Mouse (Mus musculus) G1E-ER4 (cell line): Measurements from ENCODE around the gene Zfp213. TPM values are rescaled to one million over a fixed set of nuclear protein-coding genes. Genes with fewer than 3 reads are reported as not detected.

ENCODE experiments used
- GATA1 ChIP-seq: IDR thresholded peaks from one replicate; pipeline ENCODE4 v1.8.0; 2012; ENCODE audit warnings: low read length, inconsistent platforms
- polyA plus RNA-seq: library from polyadenylated mRNA; stranded (reverse); fragments of >175 nt; gene quantifications from 2 replicates; pipeline ENCODE4 v1.2.3, GENCODE M21; 2012

Gene Zfp213
- polyA plus RNA-seq: 10.3 and 12.1 TPM in 2 replicates

DNA sequence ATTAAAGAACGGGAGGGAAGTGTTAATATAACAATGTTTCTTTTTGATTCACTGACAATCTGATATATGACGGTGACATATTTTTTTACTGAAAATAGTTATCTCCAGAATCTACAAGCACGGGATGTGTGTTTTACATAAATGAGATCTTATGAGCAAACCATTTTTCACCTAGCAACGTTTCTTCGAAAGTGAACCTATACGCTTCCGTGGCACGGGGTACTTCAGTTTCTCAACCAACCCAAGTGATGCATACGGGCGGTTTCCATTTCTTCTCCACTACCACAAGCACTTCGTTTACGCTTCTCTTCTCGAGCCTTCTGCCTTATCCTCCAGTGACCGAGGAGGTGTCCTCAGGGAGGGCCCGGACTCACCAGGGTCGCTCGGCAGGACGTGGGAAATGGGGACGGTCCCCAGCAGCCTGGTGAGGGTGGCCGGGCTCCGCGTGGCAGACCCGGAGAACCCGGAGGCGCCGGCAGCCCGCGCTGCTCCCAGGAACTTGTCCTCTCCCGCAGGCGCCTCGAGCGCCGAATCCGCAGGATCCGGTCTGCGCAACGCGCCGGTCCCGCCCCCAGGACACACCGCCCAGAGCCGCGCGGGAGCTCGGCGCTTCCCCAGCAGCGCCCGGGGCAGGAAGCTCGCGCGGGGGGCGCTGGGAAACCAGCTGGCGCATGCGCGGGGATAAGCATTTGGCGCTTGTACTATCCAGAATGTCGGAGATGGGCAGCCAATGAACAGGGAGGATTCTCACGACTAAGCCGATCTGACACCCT lies at the start of gene Zfp213:
Zfp213 (minus strand) TSS at position 644 of the 773 bp plus-strand sequence.
- TF ChIP-seq GATA1: no peak

DNA sequence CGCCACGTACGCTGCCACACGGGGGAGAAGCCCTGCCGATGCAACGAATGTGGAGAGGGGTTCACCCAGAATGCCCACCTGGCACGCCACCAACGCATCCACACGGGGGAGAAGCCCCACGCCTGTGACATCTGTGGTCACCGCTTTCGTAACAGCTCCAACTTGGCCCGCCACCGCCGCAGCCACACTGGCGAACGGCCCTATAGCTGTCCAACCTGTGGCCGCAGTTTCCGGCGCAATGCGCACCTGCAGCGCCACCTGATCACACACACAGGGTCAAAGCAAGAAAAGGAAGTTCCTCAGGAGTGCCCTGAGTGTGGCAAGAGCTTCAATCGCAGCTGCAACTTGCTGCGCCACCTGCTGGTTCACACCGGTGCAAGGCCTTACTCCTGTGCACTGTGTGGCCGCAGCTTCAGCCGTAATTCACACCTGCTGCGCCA lies 46.3 kb upstream of the Zfp213 start:
- TF ChIP-seq GATA1: no peak

DNA sequence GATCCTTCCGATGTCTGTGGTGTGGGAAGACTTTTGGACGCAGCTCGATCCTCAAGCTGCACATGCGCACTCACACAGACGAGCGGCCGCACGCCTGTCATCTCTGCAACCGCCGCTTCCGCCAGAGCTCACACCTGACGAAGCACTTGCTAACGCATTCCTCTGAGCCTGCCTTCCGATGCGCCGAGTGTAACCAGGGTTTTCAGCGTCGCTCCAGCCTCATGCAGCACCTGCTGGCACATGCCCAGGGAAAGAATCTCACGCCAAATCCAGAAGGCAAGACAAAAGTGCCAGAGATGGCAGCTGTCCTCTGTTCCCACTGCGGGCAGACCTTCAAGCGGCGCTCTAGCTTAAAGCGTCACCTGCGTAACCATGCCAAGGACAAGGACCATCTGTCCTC lies 45.6 kb upstream of the Zfp213 start:
- TF ChIP-seq GATA1: no peak

DNA sequence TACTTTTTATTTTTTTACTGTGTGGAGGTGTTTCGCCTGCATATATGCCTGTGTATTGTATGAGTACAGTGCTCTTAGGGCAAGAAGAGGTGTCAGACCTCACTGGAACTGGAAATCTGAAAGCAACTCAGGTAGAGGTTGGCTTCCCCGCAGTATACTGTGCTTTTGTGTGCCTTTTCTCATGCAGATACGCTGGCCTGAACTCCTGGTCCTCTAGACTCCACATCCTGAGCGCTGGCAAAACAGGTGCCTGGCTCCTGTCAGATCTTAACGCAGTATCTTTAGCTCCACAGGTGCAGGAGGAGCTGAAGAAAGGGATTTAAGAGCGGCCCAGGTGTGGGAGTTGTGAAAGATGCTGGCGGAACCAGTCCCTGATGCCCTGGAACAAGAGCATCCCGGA lies 41.2 kb upstream of the Zfp213 start:
- no peak for TF ChIP-seq GATA1

DNA sequence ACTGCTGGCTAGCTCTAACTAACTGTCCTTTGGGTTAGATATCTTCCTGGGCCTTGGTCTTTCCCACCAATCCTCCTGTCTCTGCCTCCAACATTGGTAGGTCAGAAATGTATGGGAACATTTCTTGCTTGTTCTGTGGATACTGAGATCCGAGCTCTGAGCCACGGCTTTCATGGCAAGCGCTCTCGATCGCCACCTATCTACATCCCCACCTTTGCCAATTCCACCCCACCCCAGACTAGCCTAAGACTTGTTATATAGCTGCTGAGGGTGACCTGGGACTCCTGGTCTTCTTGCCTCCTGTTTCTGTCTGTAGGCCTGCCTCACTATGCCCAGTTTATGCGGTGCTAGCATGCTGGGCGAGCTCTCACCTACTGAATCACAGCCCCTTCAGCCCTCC lies 40.4 kb upstream of the Zfp213 start:
- no peak for TF ChIP-seq GATA1

DNA sequence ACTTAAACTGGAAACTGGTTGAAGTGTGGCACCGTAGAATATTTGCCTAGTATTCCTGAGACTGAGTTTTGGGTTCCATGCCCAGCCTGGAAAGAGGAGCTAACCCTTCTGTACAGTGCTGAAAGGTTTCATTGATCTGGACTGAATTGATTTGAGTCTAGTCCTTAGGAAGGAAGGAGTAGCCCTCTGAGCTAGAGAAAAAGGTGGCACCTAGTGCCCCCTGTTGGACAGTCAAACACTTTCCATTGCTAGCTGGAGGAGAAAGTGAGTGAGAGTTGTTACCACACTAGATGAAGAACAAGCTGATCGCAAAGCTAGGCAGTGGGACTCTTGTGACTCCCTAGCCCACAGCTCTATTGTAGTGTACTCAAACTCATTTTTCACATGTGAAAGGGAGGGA lies 39.5 kb upstream of the Zfp213 start:
- TF ChIP-seq GATA1: no peak

DNA sequence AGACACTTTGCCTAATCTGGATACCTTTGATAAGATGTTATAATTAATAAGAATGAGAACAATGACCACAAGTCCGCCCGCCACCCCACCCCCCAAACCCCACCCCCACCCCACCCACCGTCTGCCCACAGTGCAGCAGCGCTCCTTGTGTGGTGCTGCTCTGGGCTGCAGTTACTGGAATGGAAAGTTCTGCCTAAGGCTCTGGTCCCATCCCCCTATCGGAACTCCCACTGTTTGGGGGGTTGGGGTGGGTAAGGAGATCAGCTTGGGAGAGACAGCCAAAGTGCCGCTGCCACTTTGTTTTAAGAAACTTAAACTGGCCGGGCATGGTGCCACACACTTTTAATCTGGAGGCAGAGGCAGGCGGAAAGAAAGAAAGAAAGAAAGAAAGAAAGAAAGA lies 39.0 kb upstream of the Zfp213 start:
- no peak for TF ChIP-seq GATA1

DNA sequence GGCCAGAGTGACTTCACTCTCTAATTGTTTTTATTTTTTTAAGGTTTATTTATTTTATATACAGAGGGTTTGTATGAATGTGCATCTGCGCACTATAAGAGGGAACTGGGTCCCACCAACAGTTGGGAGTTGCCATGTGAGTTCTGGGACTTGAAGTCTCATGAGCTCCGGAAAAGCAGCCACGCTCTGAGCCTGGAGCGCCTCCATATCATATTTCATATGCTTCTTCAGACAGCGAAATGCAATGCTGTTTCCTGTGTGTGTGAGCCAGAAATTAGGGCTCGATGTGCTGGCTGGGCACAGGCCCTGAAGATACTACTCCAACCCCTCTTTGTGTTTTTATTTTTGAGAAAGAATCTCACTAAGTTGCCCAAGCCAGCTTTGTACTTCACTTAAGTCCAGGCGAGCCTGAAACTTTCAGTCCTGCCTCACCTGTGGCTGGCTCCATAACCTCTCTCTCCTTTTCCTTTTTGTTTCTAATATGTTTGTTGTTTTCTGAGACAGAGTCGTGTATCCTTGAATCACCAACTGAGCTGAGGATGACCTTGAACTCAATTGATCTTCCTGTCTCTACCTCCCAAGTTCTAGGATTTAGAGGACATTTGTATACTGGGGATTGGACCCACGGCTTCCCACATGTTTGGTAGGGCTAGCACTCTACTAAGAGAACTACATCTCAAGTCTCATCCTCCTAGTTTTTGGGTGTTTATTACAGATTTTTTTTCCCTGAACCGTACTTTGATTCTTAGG lies 38.0 kb upstream of the Zfp213 start:
- TF ChIP-seq GATA1: no peak

DNA sequence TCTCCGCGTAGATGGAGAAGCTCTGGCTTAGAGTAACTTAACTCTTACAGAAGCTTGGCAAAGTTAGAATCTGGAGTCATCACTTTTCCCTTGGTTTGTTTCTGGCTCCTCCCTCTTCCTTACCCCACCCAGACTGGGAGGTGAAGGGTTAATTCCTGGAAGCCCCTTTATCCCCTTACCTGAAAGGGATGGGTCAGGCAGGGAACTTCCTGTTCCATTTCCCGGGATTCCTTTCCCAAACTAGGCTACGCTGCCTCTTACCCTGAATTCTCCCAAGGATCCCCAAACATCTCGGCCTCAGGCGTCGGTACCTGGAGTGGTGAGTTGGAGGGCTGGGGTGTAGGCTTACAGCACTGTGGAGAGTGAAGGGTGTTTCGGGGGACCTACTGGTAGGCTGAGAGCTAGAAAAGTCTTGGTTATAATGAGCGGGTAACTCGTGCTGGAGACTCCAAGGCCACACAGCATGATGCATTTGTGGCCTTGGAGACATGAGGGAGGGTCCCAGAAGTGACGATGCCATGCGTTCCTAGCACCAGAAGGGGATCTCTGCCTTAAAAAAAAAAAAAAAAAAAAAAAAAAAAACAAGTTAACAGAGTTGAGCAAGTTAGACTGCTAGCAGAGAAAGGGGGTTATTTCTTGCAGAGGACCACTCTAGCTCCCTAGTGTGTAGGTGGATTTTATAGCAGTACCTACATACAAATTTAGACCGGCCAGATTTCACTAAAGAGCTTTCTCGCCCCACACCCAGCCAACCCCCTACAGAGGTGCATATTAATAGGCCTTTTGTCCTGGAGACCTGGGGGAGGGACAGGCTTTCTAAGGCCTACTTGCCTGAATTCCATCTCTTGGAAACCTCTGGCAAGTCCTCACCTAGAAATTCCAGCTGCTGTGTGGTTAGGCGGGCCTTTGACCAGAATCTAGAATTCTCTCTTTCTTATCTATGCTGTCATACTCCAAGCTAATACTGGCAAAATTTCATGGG lies 36.9 kb upstream of the Zfp213 start, which contains the start of gene Zscan10:
Zscan10 (plus strand) TSS at position 216 of the 982 bp plus-strand sequence.
- no peak for TF ChIP-seq GATA1

DNA sequence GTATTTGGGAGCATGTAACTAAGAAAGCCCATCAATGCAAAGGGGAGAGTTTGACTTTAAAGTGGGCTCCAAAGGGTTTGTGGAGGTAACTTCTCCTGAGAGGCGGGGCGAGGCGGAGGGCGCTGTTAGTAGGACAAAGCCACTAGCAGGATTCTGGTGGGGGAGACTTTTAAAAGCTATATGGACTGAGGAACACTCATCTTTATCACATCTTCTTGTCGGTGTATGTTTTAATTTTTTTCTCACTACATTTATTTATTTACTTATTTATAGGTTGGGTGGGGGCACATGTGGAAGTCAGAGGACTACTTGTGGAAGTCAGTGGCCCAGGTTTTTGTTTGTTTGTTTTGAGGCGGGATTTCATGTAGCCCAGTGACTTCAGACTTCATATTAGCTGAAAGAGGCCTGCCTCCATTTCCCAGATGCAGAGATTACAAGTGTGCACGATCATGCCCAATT lies 35.6 kb upstream of the Zfp213 start:
- TF ChIP-seq GATA1: no peak

DNA sequence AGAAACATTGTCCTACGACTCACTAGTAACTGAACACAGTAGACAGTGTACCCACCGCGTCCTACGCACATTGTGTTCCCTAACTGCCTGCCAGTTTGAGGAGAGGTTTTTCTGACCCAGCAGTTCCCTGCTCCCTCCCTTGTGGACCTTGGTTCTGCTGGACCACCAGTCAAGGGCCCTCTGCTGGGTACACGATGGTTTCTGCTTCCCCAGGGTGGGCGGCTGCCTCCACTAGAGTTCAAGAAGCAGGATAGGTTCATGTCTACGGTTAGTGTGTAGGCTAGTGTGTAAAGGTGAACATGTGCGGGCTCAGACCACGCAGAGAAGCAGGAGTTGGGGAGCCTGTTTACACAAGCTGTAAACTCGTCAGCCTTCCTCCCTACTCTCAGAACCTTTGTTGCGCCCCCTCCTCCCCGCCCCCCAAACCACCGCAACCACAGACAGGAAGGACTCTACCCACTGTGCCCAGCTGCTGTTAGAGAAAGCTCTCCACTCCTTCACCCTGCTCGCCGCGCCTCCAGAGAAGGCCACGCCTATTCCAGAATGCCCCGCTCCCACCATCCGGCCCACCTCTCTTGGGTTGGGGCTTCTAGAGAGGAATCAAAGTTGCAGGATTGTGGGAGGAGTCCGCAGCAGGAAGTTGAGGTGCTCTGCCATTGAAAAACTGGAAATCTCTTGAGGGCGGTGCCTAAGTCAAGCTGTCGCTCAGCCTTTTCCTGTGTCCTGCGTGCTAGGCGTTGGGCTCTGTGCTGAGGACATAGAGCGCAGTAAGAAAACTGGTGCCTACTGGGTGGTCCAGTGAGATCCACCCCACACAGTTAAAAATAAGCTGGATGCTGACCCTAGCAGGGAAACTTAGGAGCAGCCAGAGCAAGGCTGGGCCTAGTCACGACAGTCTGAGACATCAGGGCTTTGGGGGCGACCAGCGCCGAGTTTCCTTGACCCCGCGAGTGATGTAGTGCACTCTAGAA lies 34.8 kb upstream of the Zfp213 start, which contains the start of gene Zfp13:
Zfp13 (minus strand) TSS at position 906 of the 971 bp plus-strand sequence.
- no peak for TF ChIP-seq GATA1

DNA sequence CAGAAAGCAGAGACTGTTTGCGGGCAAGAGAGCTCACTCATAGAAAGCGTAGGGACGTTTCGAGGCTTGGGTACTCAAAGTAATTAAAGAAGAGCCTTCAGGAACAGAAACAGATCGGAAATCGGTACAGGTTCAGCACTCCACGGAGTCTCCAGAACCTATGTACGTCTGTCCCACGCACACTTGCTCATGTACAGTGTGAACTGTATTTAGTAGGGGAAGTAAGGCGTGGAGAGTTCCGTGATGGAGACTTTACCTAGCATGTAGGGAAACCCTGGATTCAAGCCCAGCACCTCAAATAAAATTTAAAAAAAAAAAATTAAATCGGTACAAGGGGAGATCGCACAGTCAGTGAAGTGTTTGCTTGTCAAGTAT lies 28.9 kb upstream of the Zfp213 start:
- no peak for TF ChIP-seq GATA1

DNA sequence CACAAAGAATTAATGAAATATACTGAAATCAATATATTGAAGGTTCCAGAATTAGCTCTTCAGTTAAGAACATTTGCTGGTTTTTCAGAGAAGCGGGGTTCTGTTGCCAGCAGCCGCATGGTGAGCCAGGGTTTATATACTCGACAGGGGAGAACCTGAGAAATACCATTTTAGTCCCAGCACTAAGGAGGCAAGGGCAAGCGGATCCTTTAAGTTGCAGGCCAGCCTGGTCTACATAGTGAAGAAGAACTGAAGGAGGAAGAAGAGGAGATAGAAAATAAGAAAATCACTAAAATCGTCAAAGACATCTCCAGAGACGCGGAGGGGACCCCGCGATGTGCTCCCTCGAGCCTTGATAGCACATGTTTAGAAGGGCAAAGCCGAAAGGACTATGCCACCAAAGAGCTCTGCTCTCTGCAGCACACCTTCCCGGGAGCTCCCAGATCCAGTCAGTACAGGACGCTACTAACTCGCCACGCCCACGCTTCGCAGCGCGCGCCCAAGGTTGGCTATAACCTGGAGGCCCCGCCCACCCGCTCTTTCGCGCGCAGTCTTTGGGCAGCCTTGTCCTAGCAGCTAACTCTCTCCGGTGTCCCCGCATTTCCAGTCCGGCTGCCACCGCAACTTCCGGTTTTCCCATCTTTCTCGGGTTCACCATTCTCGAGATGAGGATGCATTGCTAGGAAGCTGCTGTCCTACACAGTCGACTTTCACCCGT lies 28.3 kb upstream of the Zfp213 start:
- TF ChIP-seq GATA1: no peak

DNA sequence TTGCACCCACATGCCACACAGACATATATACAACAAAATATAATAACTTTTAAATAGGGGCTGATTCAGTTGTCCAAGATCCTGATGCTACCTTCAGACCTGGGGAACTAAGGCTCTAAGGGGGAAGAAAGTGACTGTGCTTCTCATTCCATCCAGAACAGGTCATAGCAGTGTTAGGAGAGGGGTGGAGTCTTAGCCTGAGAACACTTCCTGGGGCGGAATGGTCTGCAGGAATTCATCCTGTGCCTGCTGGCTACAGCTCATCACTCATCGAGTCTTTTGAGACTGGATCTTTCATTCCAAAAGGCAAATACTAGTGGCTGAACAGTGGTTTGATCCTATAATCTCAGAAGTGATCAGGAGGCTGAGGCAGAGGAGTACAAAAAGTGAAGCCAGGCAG lies 23.2 kb upstream of the Zfp213 start:
- no peak for TF ChIP-seq GATA1
